Mouse (Mus musculus) neural tube, embryonic 14.5 days (tissue): ENCODE measurements at regions not wholly inside any gene's neighbourhood (a gene's known extent, or its start where the extent isn't known, plus 50 kb on each side); places are given as distances from the start of the nearest gene placed in this dataset.
"Not testable (repeated sequence)": the region's sequence is repeated elsewhere in the genome, so short reads cannot be mapped to it uniquely, and the experiment has no call there.

ENCODE experiments used
- ATAC-seq: fragments of 200-750 bp; cut with Nextera tagmentation; 2 replicates; pipeline ENCODE4 v1.8.0; 2017; ENCODE audit warnings: low read depth, mild to moderate bottlenecking, moderate TSS enrichment, moderate library complexity
- H3K27ac ChIP-seq: fragments of 300-500 bp; sonication (generic); 2 replicates; pipeline ENCODE4 v1.5.1; 2014; ENCODE audit warnings: low read depth, mild to moderate bottlenecking, control low read depth, low read length, moderate library complexity, mixed read lengths
- H3K27me3 ChIP-seq: fragments of 300-500 bp; sonication (generic); 2 replicates; pipeline ENCODE4 v1.6.1; 2014; ENCODE audit warnings: low read length; ENCODE audit not compliant: control insufficient read depth, insufficient read depth
- H3K36me3 ChIP-seq: fragments of 300-500 bp; sonication (generic); 2 replicates; pipeline ENCODE4 v1.6.1; 2014; ENCODE audit warnings: low read length, mixed read lengths; ENCODE audit not compliant: control insufficient read depth, insufficient read depth
- H3K4me1 ChIP-seq: fragments of 300-500 bp; sonication (generic); 2 replicates; pipeline ENCODE4 v1.6.1; 2014; ENCODE audit warnings: low read length; ENCODE audit not compliant: control insufficient read depth, insufficient read depth
- H3K4me2 ChIP-seq: fragments of 300-500 bp; sonication (generic); 2 replicates; pipeline ENCODE4 v1.6.1; 2014; ENCODE audit warnings: mild to moderate bottlenecking, low read depth, low read length, control low read depth
- H3K4me3 ChIP-seq: fragments of 300-500 bp; sonication (generic); 2 replicates; pipeline ENCODE4 v1.5.1; 2014; ENCODE audit warnings: low read depth, low read length, control low read depth, mixed read lengths
- H3K9ac ChIP-seq: fragments of 300-500 bp; sonication (generic); replicated peaks from 2 replicates; pipeline ENCODE4 v1.6.1; 2014; ENCODE audit warnings: low read depth, mild to moderate bottlenecking, control low read depth, low read length, mixed read lengths
- H3K9me3 ChIP-seq: fragments of 300-500 bp; sonication (generic); 2 replicates; pipeline ENCODE4 v1.6.1; 2016; ENCODE audit warnings: low read length; ENCODE audit not compliant: control insufficient read depth
- WGBS: fragments of 180-500 bp; shearing (Covaris S2); extraction: QIAGEN DNeasy Blood & Tissue Kit; methylation state at CpG from one replicate; pipeline ENCODE4 v1.1.7; 2014; 5-methylcytosine and 5-hydroxymethylcytosine counted together

DNA sequence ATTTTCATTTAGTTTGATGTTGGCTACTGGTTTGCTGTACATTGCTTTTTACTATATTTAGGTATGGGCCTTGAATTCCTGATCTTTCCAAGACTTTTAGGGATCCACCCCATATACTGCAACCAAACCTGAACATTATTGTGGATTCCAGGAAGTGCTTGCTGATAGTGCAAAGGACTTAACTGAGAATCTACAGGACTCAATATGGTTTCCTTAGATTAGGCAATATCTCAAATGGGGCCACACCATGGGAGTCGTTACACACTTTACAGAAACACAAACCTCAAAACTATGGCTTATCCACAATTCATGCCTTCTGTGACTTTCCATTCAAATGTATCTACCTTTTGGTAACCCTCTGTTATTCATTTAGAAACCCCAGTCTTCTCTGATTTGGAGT lies 488.0 kb downstream of the Dad1 start:
- H3K9ac ChIP-seq, H3K4me1 ChIP-seq, H3K4me3 ChIP-seq, H3K27me3 ChIP-seq, H3K4me2 ChIP-seq, H3K36me3 ChIP-seq, H3K27ac ChIP-seq, ATAC-seq, H3K9me3 ChIP-seq: not testable (repeated sequence)
- WGBS, result 79% methylated on average over 1 of the region's 1 CpGs

DNA sequence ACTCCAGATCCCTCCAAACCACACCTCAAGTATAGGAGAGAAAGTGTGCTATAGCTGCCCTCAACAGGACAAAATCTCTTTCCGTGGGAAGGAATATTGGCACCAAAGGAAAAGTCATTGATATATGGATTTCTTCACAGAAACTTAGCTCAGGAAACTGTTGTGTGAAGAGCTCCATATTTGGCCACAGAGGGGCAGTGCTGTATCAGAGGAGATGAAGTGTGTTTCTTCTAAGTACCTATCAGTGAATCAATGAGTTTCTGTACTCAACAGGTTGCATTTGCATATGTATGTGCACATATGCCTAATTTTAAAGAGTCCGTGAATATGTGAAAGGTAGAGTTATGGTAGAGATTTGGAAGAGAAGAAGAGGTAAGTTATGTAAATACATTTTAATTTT lies 493.3 kb downstream of the Dad1 start:
- not testable (repeated sequence) for H3K9ac ChIP-seq, H3K27ac ChIP-seq, H3K27me3 ChIP-seq, H3K4me3 ChIP-seq, ATAC-seq, H3K36me3 ChIP-seq, H3K4me2 ChIP-seq, H3K4me1 ChIP-seq, H3K9me3 ChIP-seq
- 73% methylated on average over 2 of the region's 2 CpGs for WGBS

DNA sequence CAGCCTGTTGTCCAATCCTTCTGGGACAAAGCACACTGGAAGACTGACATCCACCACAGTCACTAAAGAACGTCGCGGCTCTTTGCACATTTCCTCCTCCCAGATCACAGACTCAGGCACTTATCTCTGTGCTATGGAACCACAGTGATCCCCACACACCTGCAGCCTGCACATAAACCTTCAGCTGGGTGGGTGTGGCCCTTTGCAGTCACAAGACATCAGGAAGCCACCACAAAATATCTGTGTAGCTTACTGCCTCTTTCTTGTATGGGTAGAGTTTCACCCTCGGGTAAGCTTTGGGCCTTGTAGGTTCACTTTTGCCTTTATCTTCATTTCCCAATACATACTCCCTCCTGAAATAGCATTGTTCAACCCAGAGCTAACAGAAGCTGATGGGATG lies 496.1 kb downstream of the Dad1 start:
- H3K4me3 ChIP-seq, H3K9me3 ChIP-seq, H3K36me3 ChIP-seq, H3K4me2 ChIP-seq, H3K27me3 ChIP-seq, ATAC-seq, H3K9ac ChIP-seq, H3K4me1 ChIP-seq, H3K27ac ChIP-seq: not testable (repeated sequence)
- WGBS, result 73% methylated on average over 4 of the region's 4 CpGs

DNA sequence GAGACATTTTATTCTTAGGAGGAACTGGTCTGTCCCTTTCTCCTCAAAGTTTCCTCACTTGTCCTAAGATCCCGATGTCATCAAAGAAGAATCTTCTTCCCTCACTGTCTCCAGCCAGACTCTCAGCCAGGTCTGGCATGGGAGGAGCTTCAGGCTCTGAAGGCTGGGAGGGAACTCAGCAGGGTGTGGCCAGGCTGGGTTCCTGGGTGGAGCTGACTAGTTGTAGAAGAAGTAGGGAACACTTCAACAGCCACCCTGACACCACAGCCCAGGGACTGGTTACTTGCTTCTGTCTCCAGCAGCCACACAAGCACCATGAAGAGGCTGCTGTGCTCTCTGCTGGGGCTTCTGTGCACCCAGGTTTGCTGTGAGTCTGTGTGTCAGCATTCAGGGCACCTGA lies 496.8 kb downstream of the Dad1 start:
- not testable (repeated sequence) for H3K4me1 ChIP-seq, H3K4me3 ChIP-seq, H3K4me2 ChIP-seq, H3K9ac ChIP-seq, H3K27me3 ChIP-seq, ATAC-seq, H3K27ac ChIP-seq, H3K9me3 ChIP-seq, H3K36me3 ChIP-seq
- no CpG with 5 or more reads among the region's 1 CpGs for WGBS

DNA sequence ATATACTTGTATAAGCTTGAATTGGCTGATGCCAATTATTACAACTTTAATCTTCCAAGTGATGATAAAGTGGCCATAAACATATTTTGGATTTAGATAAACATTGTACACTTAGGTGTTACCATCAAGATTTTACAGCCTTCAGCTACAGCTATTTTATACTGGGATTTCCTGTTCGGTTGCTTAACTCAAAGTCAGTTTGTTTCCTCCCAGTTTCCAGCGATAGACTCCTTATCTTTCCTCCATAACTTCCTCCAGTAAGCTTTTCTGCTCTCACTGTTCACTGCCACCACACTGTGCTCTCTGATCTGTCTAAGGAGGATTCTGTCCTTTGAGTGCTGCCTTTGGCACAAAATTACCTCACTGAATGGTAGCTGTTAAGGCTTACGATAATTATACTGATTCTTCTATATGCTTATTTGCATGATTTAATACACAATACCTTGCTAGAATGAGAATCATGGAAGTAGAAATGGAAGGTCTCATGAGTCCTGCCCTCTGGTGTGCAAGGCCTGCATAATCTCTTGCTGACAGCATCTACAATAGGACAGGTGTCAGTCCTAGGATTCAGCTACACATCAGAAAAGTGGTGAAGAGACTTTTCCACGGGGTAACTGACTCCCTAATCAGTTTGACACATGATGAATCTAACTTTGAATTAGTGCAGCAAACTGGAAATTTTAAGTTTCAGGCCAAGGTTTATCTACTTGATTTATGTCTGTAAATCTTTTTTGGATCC lies 503.0 kb downstream of the Dad1 start:
- Histone ChIP-seq H3K9ac (no peak overlapping the region), H3K4me2 (no peak overlapping the region), H3K36me3 (no peaks in the 10 kb centered on the region), H3K27ac (no peak overlapping the region), H3K9me3 (no peaks in the 10 kb centered on the region), H3K4me3 (no peak overlapping the region), H3K27me3 (no peaks in the 10 kb centered on the region), H3K4me1 (no peaks in the 10 kb centered on the region)
- ATAC-seq, result no peak
- WGBS, result 81% methylated on average over 4 of the region's 4 CpGs

DNA sequence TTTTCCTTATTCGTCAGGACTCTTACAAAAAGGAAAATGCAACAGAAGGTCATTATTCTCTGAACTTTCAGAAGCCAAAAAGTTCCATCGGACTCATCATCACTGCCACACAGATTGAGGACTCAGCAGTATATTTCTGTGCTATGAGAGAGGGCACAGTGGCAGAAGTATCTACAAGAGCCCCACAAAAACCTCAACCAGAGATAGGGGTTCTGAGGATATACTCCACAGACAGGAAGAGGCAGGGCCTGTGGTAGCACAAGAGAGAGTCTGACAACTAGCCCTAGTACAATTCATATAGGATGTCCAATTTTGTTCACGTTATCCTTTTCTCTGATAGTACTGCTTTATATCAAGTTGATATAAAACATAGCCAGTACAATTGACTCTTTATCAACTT lies 510.4 kb downstream of the Dad1 start:
- H3K27ac ChIP-seq, H3K4me3 ChIP-seq, H3K36me3 ChIP-seq, H3K9me3 ChIP-seq, H3K9ac ChIP-seq, H3K4me2 ChIP-seq, H3K27me3 ChIP-seq, ATAC-seq, H3K4me1 ChIP-seq: not testable (repeated sequence)
- 88% methylated on average over 3 of the region's 3 CpGs for WGBS

DNA sequence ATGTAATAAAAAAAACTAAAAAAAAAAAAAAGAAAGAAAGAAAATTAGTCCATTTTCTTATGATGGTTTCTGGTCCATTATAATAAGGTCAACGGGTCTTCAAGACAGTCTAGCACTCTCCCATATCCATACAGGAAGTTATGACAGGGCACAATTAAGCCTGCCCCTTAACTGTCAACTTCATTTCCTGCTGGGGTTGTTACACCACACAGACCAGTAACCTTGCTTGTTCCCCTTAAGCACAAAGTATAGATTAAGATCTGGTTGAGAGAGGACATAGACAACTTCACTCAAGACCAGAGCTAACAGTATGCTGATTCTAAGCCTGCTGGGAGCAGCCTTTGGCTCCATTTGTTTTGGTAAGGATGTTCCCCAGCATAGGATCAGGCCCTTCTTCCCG lies 511.0 kb downstream of the Dad1 start:
- WGBS, result 65% methylated on average over 2 of the region's 2 CpGs
- not testable (repeated sequence) for H3K27ac ChIP-seq, H3K27me3 ChIP-seq, H3K4me3 ChIP-seq, H3K36me3 ChIP-seq, ATAC-seq, H3K4me2 ChIP-seq, H3K9ac ChIP-seq, H3K4me1 ChIP-seq, H3K9me3 ChIP-seq

DNA sequence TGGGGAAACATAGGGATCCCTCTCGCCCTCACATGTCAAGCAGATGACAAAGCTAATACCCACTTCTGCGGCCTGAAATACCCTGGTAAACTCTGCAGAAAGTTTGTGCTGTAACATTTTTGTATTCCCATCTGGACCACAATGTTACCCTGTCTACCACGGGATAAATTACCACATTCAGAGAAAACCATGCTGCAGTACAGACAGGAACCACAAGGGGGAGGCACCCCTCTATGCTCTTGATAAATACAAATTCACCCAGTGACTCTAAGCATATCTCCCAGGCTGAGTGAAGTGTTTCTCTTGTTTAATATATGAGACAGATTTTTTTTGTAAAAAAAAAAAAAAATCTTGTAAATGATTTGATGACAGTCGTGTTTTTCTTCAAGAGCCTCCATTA lies 512.7 kb downstream of the Dad1 start:
- H3K27me3 ChIP-seq, H3K4me1 ChIP-seq, H3K9me3 ChIP-seq, H3K36me3 ChIP-seq, H3K27ac ChIP-seq, ATAC-seq, H3K4me3 ChIP-seq, H3K9ac ChIP-seq, H3K4me2 ChIP-seq: not testable (repeated sequence)
- 42% methylated on average over 4 of the region's 4 CpGs for WGBS

DNA sequence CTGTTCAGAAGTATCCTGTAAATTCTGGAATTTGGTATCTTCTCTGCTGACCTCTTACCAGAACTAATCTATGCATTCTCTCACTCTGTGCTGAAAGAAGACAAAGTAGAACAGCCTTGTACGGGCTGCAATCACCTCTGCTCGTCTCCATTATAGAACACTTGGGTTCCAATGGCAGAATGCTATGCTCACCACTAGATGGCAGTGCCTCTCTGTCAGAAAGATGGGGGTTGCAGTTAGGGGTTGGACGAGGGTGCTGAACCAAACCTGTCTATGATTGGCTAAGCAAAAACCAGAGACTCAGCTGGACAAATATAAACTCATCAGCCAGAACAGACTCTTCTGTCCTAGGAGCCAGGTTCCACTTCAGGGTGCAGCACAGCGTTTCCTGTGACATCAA lies 515.9 kb downstream of the Dad1 start:
- H3K36me3 ChIP-seq, H3K4me3 ChIP-seq, H3K9me3 ChIP-seq, H3K9ac ChIP-seq, H3K4me2 ChIP-seq, H3K27me3 ChIP-seq, ATAC-seq, H3K4me1 ChIP-seq, H3K27ac ChIP-seq: not testable (repeated sequence)
- 33% methylated on average over 4 of the region's 4 CpGs for WGBS
